Comparison of ENCODE assay signal across 14 mouse cellular contexts in the genomic region with DNA sequence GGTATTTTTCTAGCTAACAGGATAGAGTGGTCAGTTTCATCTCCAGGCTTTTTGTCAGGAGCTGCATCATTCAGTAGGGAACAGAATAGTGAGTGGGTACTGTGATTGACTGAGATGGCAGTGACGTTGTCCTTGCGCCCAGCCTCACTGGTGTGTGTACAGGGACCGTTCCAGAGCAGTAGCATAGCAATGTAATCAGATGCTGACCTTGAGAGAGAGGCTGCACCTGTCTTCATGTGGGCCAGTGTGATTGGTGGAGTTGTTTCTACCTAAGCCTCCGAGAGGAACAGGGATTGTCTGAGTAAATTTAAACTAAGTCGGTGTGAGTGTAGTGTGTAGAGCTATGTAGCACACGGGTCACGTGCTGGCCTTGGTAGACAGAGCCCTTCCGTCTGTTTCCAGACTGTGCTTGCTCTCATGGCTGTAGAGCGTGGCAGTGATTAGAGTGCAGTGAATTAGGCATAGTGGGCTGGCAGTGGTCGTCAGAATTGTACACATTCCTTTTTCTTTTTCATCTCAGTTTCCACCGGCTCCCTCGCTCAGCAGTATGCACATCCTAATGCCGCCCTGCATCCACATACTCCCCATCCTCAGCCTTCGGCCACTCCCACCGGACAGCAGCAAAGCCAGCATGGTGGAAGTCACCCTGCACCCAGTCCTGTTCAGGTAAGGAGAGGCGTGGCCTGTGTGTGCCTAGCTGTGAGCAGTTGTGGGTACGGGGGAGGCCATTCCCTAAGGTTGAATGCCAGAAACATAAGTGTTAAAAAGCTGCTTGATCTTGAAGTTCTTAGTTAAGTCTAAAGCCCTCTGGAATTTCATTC. TPM values are rescaled to one million over a fixed set of nuclear protein-coding genes. Genes with fewer than 3 reads are reported as not detected.
DNase-seq lines count a peak whose midpoint lies in the region; ATAC-seq lines count a peak whose summit lies in the region.
"Had no signal": no experiment of that assay in that cellular context is flagged by ENCODE, and none has a peak within 500 bp of the region (broad histone marks: within the 10 kb centered on the region; RNA-seq: fewer than 3 reads in every experiment).

No protein-coding gene starts in this region.

- 0 out of 2 replicates have a peak overlapping the region, but pooled peaks have one; percentile 15 for H3K27ac ChIP-seq in hindbrain, embryonic 13.5 days
- no peak overlapping the region for H3K27ac ChIP-seq in hindbrain, embryonic 10.5 days

- no peaks in the 10 kb centered on the region for H3K4me1 ChIP-seq in hindbrain, embryonic 13.5 days (replicated peaks)
- no peaks in the 10 kb centered on the region for H3K4me1 ChIP-seq in hindbrain, embryonic 10.5 days (replicated peaks)
- peaks cover 99% of the 10 kb centered on the region for H3K4me1 ChIP-seq in megakaryocyte, embryonic 14.5 days

- no peak overlapping the region for H3K9ac ChIP-seq in hindbrain, embryonic 13.5 days
- H3K9ac ChIP-seq: forebrain, postnatal 0 days had no signal

- H3K4me2 ChIP-seq in hindbrain, embryonic 13.5 days: no peak overlapping the region
- H3K4me2 ChIP-seq: liver, embryonic 11.5 days had no signal

- intact Hi-C loops in heart, postnatal 14 days (cut with DNase I): no loop called here

- ATAC-seq in hindbrain, embryonic 13.5 days (ENCODE audit: low FRiP score): no peak
- no peak for ATAC-seq in megakaryocyte, adult 5-6 weeks (ENCODE audit: poor library complexity, severe bottlenecking)
- ATAC-seq: forebrain, postnatal 0 days; midbrain, embryonic 16.5 days; Patski had no signal

- WGBS in hindbrain, embryonic 13.5 days: 91% methylated on average over 17 of the region's 17 CpGs
- WGBS in hindbrain, embryonic 10.5 days: 93% methylated on average over 17 of the region's 17 CpGs

- peak; percentile 9 to 51 for DNase-seq in adrenal gland, adult (ENCODE audit: inconsistent age in 2 of 2, low spot score in 1 of 2)
- no peak for DNase-seq in adrenal gland, postnatal 10 days
- DNase-seq in heart, adult 11 months: peak; percentile 92
- no peak for DNase-seq in heart, postnatal 14 days
- DNase-seq in hindbrain, embryonic 10.5 days (ENCODE audit: low spot score): no peak
- DNase-seq: forebrain, postnatal 0 days; lung, adult 18-20 months; right cerebral cortex, postnatal 25 days had no signal

- peaks cover 62% of the 10 kb centered on the region for H3K36me3 ChIP-seq in hindbrain, embryonic 13.5 days
- peaks cover 96% of the 10 kb centered on the region for H3K36me3 ChIP-seq in hindbrain, embryonic 10.5 days
- H3K36me3 ChIP-seq in megakaryocyte, embryonic 14.5 days (replicated peaks; ENCODE audit: low read length): peaks cover 87% of the 10 kb centered on the region

- H3K27me3 ChIP-seq in hindbrain, embryonic 13.5 days: no peaks in the 10 kb centered on the region
- H3K27me3 ChIP-seq in hindbrain, embryonic 10.5 days (ENCODE audit: insufficient read depth, poor library complexity, severe bottlenecking): no peaks in the 10 kb centered on the region
- no peaks in the 10 kb centered on the region for H3K27me3 ChIP-seq in megakaryocyte, embryonic 14.5 days (replicated peaks)
- H3K27me3 ChIP-seq: Patski had no signal

- H3K9me3 ChIP-seq in hindbrain, embryonic 13.5 days: no peaks in the 10 kb centered on the region
- H3K9me3 ChIP-seq in hindbrain, embryonic 10.5 days: no peaks in the 10 kb centered on the region
- no peaks in the 10 kb centered on the region for H3K9me3 ChIP-seq in megakaryocyte, embryonic 14.5 days

- H3K4me3 ChIP-seq in hindbrain, embryonic 13.5 days: no peak overlapping the region
- no peak overlapping the region for H3K4me3 ChIP-seq in hindbrain, embryonic 10.5 days
- H3K4me3 ChIP-seq in megakaryocyte, embryonic 14.5 days (replicated peaks): peak overlapping the region; percentile 82

RNA-seq across cellular contexts. Expression of gene Sh2b3, which starts 26.9 kb away (rescaled TPM):
- 10 to 100 TPM; 37.0 to 41.7 TPM for total RNA-seq in adrenal gland, postnatal 10 days (2021)
- 10 to 100 TPM; 31.8 to 33.6 TPM for total RNA-seq in heart, postnatal 14 days (2021)
- 6.4 and 6.5 TPM in 2 replicates for polyA plus RNA-seq in hindbrain, embryonic 13.5 days (2015; fragmentation: Nextera tagmentation; extraction: Ambion mirVana)
- polyA plus RNA-seq in hindbrain, embryonic 10.5 days (2016; fragmentation: Nextera tagmentation; extraction: Ambion mirVana): 9.3 and 11.1 TPM in 2 replicates
- 156 and 517 TPM in 2 replicates for polyA plus RNA-seq in megakaryocyte, embryonic 14.5 days (2012; ENCODE audit: insufficient read depth, low replicate concordance)
- total RNA-seq in megakaryocyte, adult 5-6 weeks (2015): 82.9 and 83.8 TPM in 2 replicates
- 46.3 and 55.6 TPM in 2 replicates for total RNA-seq in megakaryocyte, adult 5-6 weeks (2017)

RNA-seq across cellular contexts. Expression of gene Pheta1, which starts 38.2 kb away (rescaled TPM):
- 10 to 100 TPM; 10.1 to 10.6 TPM for total RNA-seq in adrenal gland, postnatal 10 days (2021)
- 10 to 100 TPM; 13.2 to 13.6 TPM for total RNA-seq in heart, postnatal 14 days (2021)
- 45.5 and 47.4 TPM in 2 replicates for polyA plus RNA-seq in hindbrain, embryonic 13.5 days (2015; fragmentation: Nextera tagmentation; extraction: Ambion mirVana)
- polyA plus RNA-seq in hindbrain, embryonic 10.5 days (2016; fragmentation: Nextera tagmentation; extraction: Ambion mirVana): 44.8 and 54.5 TPM in 2 replicates
- polyA plus RNA-seq in megakaryocyte, embryonic 14.5 days (2012; ENCODE audit: insufficient read depth, low replicate concordance): 12.8 and 13.0 TPM in 2 replicates
- 0.78 and 1.2 TPM in 2 replicates for total RNA-seq in megakaryocyte, adult 5-6 weeks (2015)
- 0.69 and 1.8 TPM in 2 replicates for total RNA-seq in megakaryocyte, adult 5-6 weeks (2017)

Comparison
In these comparisons a context has a peak if more than half of its experiments do, and no peak if none do; other contexts are left out.
1. DNase-seq: peak in adrenal gland, adult (2 of 2) and heart, adult 11 months (single experiment); none in adrenal gland, postnatal 10 days (single experiment), heart, postnatal 14 days (0 of 2) and hindbrain, embryonic 10.5 days (single experiment).